Mouse (Mus musculus): ENCODE data around the gene Gm9774. TPM values are rescaled to one million over a fixed set of nuclear protein-coding genes. Genes with fewer than 3 reads are reported as not detected.

The Gm9774 gene
- polyA plus RNA-seq, 1 experiment, result 2.3 TPM

GRCm38 (mm10) chr3:92407691-92408090 lies 21.5 kb downstream of the Gm9774 start, which contains the start of gene Sprr2i:
Gene Sprr2i (plus strand): TSS chr3:92407991.
- H3K4me3 ChIP-seq (replicated peaks), result no peak within 1 kb of the TSS
- no peaks in the 10 kb centered on the region for H3K4me1 ChIP-seq (ENCODE audit: control insufficient read depth)
- TF ChIP-seq GATA1 (IDR thresholded peaks at IDR 0.05; ENCODE audit: low read length) (no peak), TAL1 (IDR thresholded peaks at IDR 0.05; ENCODE audit: low read length) (no peak)
- H3K9me3 ChIP-seq (ENCODE audit: control insufficient read depth, low read length), result no peaks in the 10 kb centered on the region
- no peaks in the 10 kb centered on the region for H3K27me3 ChIP-seq (ENCODE audit: control insufficient read depth)
- no peaks in the 10 kb centered on the region for H3K36me3 ChIP-seq (ENCODE audit: control insufficient read depth)

GRCm38 (mm10) chr3:92394301-92394700 lies 34.9 kb downstream of the Gm9774 start:
- no peak for TF ChIP-seq TAL1 (IDR thresholded peaks at IDR 0.05; ENCODE audit: low read length)
- TF ChIP-seq GATA1 (IDR thresholded peaks at IDR 0.05; ENCODE audit: low read length), result no peak
- H3K9me3 ChIP-seq (ENCODE audit: control insufficient read depth, low read length), result no peaks in the 10 kb centered on the region
- no peaks in the 10 kb centered on the region for H3K27me3 ChIP-seq (ENCODE audit: control insufficient read depth)
- no peak overlapping the region for H3K4me3 ChIP-seq (replicated peaks)
- no peaks in the 10 kb centered on the region for H3K36me3 ChIP-seq (ENCODE audit: control insufficient read depth)
- H3K4me1 ChIP-seq (ENCODE audit: control insufficient read depth), result no peaks in the 10 kb centered on the region

DNA sequence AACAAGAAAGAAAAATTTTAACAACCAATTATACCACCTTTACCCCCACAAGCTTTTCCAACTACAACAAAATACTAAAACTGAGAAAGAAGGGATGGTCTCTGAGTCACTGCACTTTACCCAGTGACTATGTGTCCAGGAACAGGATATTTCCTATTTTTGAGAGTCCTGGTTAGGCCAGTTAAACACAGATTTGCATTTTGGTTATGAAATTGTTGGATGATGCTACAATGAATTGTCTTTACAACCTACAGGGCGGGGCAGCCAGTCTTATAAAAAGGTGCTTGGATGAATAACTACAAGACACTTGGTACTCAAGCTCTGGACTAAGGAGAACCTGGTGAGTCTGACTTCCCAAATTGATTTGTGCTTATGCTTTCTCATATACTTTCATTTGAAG lies 43.8 kb downstream of the Gm9774 start, which contains the start of gene Sprr2h:
Sprr2h (plus strand) TSS at position 301 of the 400 bp plus-strand sequence.
- no peak for TF ChIP-seq TAL1 (IDR thresholded peaks at IDR 0.05; ENCODE audit: low read length)
- TF ChIP-seq GATA1 (IDR thresholded peaks at IDR 0.05; ENCODE audit: low read length), result no peak

More for the DNA sequence above, 43.8 kb downstream of the Gm9774 start, which contains the start of gene Sprr2h:
- Histone ChIP-seq H3K27me3 (ENCODE audit: control insufficient read depth) (no peaks in the 10 kb centered on the region), H3K4me3 (replicated peaks) (no peak within 1 kb of the TSS), H3K4me1 (ENCODE audit: control insufficient read depth) (no peaks in the 10 kb centered on the region), H3K9me3 (ENCODE audit: control insufficient read depth, low read length) (no peaks in the 10 kb centered on the region), H3K36me3 (ENCODE audit: control insufficient read depth) (no peaks in the 10 kb centered on the region)

Other genes starting within 250 kb of the Gm9774 start
- not detected in 2 replicates for gene Sprr2a1, start 213.6 kb downstream of the Gm9774 start, polyA plus RNA-seq (2012)
- gene Sprr2a2, start 213.5 kb downstream of the Gm9774 start, polyA plus RNA-seq (2012), result 0.01 and 0.02 TPM in 2 replicates
- not detected in 2 replicates for gene Sprr2a3, start 144.0 kb downstream of the Gm9774 start, polyA plus RNA-seq (2012)
- gene Sprr2b, start 112.8 kb downstream of the Gm9774 start, polyA plus RNA-seq (2012), result not detected in 2 replicates
- not detected in 2 replicates for gene Sprr2d, start 90.3 kb downstream of the Gm9774 start, polyA plus RNA-seq (2012)
- not detected in 2 replicates for gene Sprr2e, start 77.3 kb downstream of the Gm9774 start, polyA plus RNA-seq (2012)
- gene Sprr2f, start 64.2 kb downstream of the Gm9774 start, polyA plus RNA-seq (2012), result not detected in 2 replicates
- gene Sprr2h, start 43.7 kb downstream of the Gm9774 start, polyA plus RNA-seq (2012), result not detected in 2 replicates
- gene Sprr2i, start 21.4 kb downstream of the Gm9774 start, polyA plus RNA-seq (2012), result not detected in 2 replicates
- not detected in 2 replicates for gene Sprr2j-ps, start 11.3 kb downstream of the Gm9774 start, polyA plus RNA-seq (2012)
- gene Sprr2k, start 3.2 kb upstream of the Gm9774 start, polyA plus RNA-seq (2012), result not detected in 2 replicates
- not detected in 2 replicates for gene Sprr1b, start 9.4 kb upstream of the Gm9774 start, polyA plus RNA-seq (2012)
- not detected in 2 replicates for gene Sprr3, start 29.3 kb upstream of the Gm9774 start, polyA plus RNA-seq (2012)
- not detected in 2 replicates for gene Sprr1a, start 56.5 kb upstream of the Gm9774 start, polyA plus RNA-seq (2012)
- gene Sprr4, start 71.1 kb upstream of the Gm9774 start, polyA plus RNA-seq (2012), result not detected in 2 replicates
- not detected in 2 replicates for gene 2310046K23Rik, start 105.1 kb upstream of the Gm9774 start, polyA plus RNA-seq (2012)
- not detected in 2 replicates for gene Ivl, start 144.3 kb upstream of the Gm9774 start, polyA plus RNA-seq (2012)
- not detected in 2 replicates for gene Smcp, start 159.6 kb upstream of the Gm9774 start, polyA plus RNA-seq (2012)
- not detected in 2 replicates for gene 2210017I01Rik, start 178.1 kb upstream of the Gm9774 start, polyA plus RNA-seq (2012)
- not detected in 2 replicates for gene Lce6a, start 192.2 kb upstream of the Gm9774 start, polyA plus RNA-seq (2012)
- gene Lce1a1, start 218.9 kb upstream of the Gm9774 start, polyA plus RNA-seq (2012), result not detected in 2 replicates
- gene Lce1b, start 227.5 kb upstream of the Gm9774 start, polyA plus RNA-seq (2012), result not detected in 2 replicates
- not detected in 2 replicates for gene Lce1a2, start 240.9 kb upstream of the Gm9774 start, polyA plus RNA-seq (2012)
- gene Lce1c, start 249.8 kb upstream of the Gm9774 start, polyA plus RNA-seq (2012), result not detected in 2 replicates